Mouse (Mus musculus): Measurements from ENCODE around the gene Rara.
"Not testable (repeated sequence)": the region's sequence is repeated elsewhere in the genome, so short reads cannot be mapped to it uniquely, and the experiment has no call there.

The Rara gene

GRCm38 (mm10) chr11:98927438-98928076, at the start of gene Rara:
Gene Rara (plus strand): TSS chr11:98927818.
- DNase-seq (ENCODE audit: low read depth, low spot score), result no peak

GRCm38 (mm10) chr11:98887703-98888102, 39.9 kb upstream of the Rara start:
- no peak for DNase-seq (ENCODE audit: low read depth, low spot score)

GRCm38 (mm10) chr11:98889077-98889476, 38.5 kb upstream of the Rara start:
- peak; percentile 12 for DNase-seq (ENCODE audit: low read depth, low spot score)

- DNase-seq (ENCODE audit: low read depth, low spot score), result no peak
Measured at GRCm38 (mm10) chr11:98889977-98890376, 37.6 kb upstream of the Rara start.

GRCm38 (mm10) chr11:98892426-98892825, 35.2 kb upstream of the Rara start:
- no peak for DNase-seq (ENCODE audit: low read depth, low spot score)

GRCm38 (mm10) chr11:98900529-98901125, 27.0 kb upstream of the Rara start:
- no peak for DNase-seq (ENCODE audit: low read depth, low spot score)

- DNase-seq (ENCODE audit: low read depth, low spot score), result no peak
Measured at GRCm38 (mm10) chr11:98902621-98903245, 24.9 kb upstream of the Rara start.

- DNase-seq (ENCODE audit: low read depth, low spot score), result no peak
Measured at GRCm38 (mm10) chr11:98904577-98904976, 23.0 kb upstream of the Rara start.

GRCm38 (mm10) chr11:98905033-98905432, 22.6 kb upstream of the Rara start:
- no peak for DNase-seq (ENCODE audit: low read depth, low spot score)

- no peak for DNase-seq (ENCODE audit: low read depth, low spot score)
Measured at GRCm38 (mm10) chr11:98905583-98905982, 22.0 kb upstream of the Rara start.

- no peak for DNase-seq (ENCODE audit: low read depth, low spot score)
Measured at GRCm38 (mm10) chr11:98907063-98907436, 20.6 kb upstream of the Rara start.

GRCm38 (mm10) chr11:98907437-98908173, 20.0 kb upstream of the Rara start, which contains the start of gene Cdc6:
Gene Cdc6 (plus strand): TSS chr11:98907801.
- DNase-seq (ENCODE audit: low read depth, low spot score), result peak; percentile 99

- DNase-seq (ENCODE audit: low read depth, low spot score), result peak; percentile 70
Measured at GRCm38 (mm10) chr11:98909654-98910053, 18.0 kb upstream of the Rara start.

- no peak for DNase-seq (ENCODE audit: low read depth, low spot score)
Measured at GRCm38 (mm10) chr11:98910415-98910814, 17.2 kb upstream of the Rara start.

GRCm38 (mm10) chr11:98911498-98911897, 16.1 kb upstream of the Rara start:
- no peak for DNase-seq (ENCODE audit: low read depth, low spot score)

- DNase-seq (ENCODE audit: low read depth, low spot score), result no peak
Measured at GRCm38 (mm10) chr11:98914196-98914595, 13.4 kb upstream of the Rara start.

- peak; percentile 60 for DNase-seq (ENCODE audit: low read depth, low spot score)
Measured at GRCm38 (mm10) chr11:98916376-98916775, 11.2 kb upstream of the Rara start.

- no peak for DNase-seq (ENCODE audit: low read depth, low spot score)
Measured at GRCm38 (mm10) chr11:98917428-98918005, 10.1 kb upstream of the Rara start.

GRCm38 (mm10) chr11:98918231-98918630, 9.4 kb upstream of the Rara start:
- DNase-seq (ENCODE audit: low read depth, low spot score), result no peak

- DNase-seq (ENCODE audit: low read depth, low spot score), result no peak
Measured at GRCm38 (mm10) chr11:98919009-98919408, 8.6 kb upstream of the Rara start.

GRCm38 (mm10) chr11:98921813-98922212, 5.8 kb upstream of the Rara start:
- DNase-seq (ENCODE audit: low read depth, low spot score), result not testable (repeated sequence)

- DNase-seq (ENCODE audit: low read depth, low spot score), result peak; percentile 38
Measured at GRCm38 (mm10) chr11:98922307-98922706, 5.3 kb upstream of the Rara start.
